Mouse (Mus musculus) heart, embryonic 16.5 days (tissue): ENCODE data around the gene Mroh3. TPM values are rescaled to one million over a fixed set of nuclear protein-coding genes. Genes with fewer than 3 reads are reported as not detected.

ENCODE experiments used
- ATAC-seq: fragments of 200-750 bp; cut with Nextera tagmentation; replicated peaks from 2 replicates; pipeline ENCODE4 v1.8.0; 2017; ENCODE audit warnings: moderate number of reproducible peaks; ENCODE audit not compliant: insufficient read depth, low FRiP score; ENCODE audit errors: extremely low read depth
- H3K27ac ChIP-seq: fragments of 300-500 bp; sonication (generic); 2 replicates; pipeline ENCODE4 v1.5.1; 2014; ENCODE audit warnings: mild to moderate bottlenecking, low read length, control low read depth, moderate library complexity
- H3K27me3 ChIP-seq: fragments of 300-500 bp; sonication (generic); 2 replicates; pipeline ENCODE4 v1.6.1; 2014; ENCODE audit warnings: low read length, mixed read lengths; ENCODE audit not compliant: control insufficient read depth, insufficient read depth
- H3K36me3 ChIP-seq: fragments of 300-500 bp; sonication (generic); 2 replicates; pipeline ENCODE4 v1.6.1; 2014; ENCODE audit not compliant: control insufficient read depth, insufficient read depth
- H3K4me1 ChIP-seq: fragments of 300-500 bp; sonication (generic); 2 replicates; pipeline ENCODE4 v1.6.1; 2014; ENCODE audit warnings: low read length, mixed read lengths; ENCODE audit not compliant: control insufficient read depth, insufficient read depth
- H3K4me2 ChIP-seq: fragments of 300-500 bp; sonication (generic); 2 replicates; pipeline ENCODE4 v1.6.1; 2014; ENCODE audit warnings: low read depth, mild to moderate bottlenecking, control low read depth, low read length
- H3K4me3 ChIP-seq: fragments of 300-500 bp; sonication (generic); 2 replicates; pipeline ENCODE4 v1.5.1; 2014; ENCODE audit warnings: mild to moderate bottlenecking, control low read depth, low read length
- H3K9ac ChIP-seq: fragments of 300-500 bp; sonication (generic); 2 replicates; pipeline ENCODE4 v1.6.1; 2014; ENCODE audit warnings: low read length, control low read depth
- H3K9me3 ChIP-seq: fragments of 300-500 bp; sonication (generic); replicated peaks from 2 replicates; pipeline ENCODE4 v1.6.1; 2016; ENCODE audit warnings: low read length; ENCODE audit not compliant: control insufficient read depth
- WGBS: fragments of 180-500 bp; shearing (Covaris S2); extraction: QIAGEN DNeasy Blood & Tissue Kit; methylation state at CpG from one replicate; pipeline ENCODE4 v1.1.7; 2014; 5-methylcytosine and 5-hydroxymethylcytosine counted together
- polyA plus RNA-seq: library from polyadenylated mRNA; unstranded; fragments of >200 nt; fragmentation: Nextera tagmentation; extraction: Ambion mirVana; gene quantifications from 2 replicates; pipeline ENCODE4 v1.2.1, GENCODE M21; 2015

Mroh3 gene
- polyA plus RNA-seq, 1 experiment from 2014 or later: not detected

- no peaks in the 10 kb centered on the region for H3K36me3 ChIP-seq
- H3K27ac ChIP-seq: no peak overlapping the region
- no peaks in the 10 kb centered on the region for H3K27me3 ChIP-seq
- no peaks in the 10 kb centered on the region; the same call in 1 of the 2 replicates for H3K4me1 ChIP-seq
- H3K9ac ChIP-seq: no peak overlapping the region
- WGBS: 91% methylated on average over 4 of the region's 4 CpGs
- H3K9me3 ChIP-seq: no peaks in the 10 kb centered on the region
- no peak overlapping the region for H3K4me2 ChIP-seq
- ATAC-seq: no peak
- no peak overlapping the region for H3K4me3 ChIP-seq
Measured at GRCm38 (mm10) chr1:136156951-136157350, 55.7 kb downstream of the Mroh3 start.

DNA sequence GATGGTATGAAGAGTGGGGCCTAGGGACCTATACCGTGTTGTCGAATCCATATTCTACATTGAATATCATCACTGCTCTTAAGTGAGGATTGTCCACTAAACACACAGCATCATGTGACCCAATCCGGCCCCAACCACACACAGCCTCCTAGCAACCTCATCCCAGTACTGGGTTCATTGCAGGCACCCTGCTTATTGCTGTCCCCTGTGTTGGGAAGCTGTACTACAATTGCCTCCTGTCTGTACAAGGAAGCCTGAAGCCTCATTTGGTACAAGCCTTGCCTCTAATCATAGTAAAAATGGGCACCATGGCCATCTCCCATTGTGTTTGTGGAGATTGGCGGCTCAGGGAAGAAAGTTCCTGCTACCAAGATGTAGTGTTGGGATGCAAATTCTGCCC lies 56.3 kb downstream of the Mroh3 start:
- no peak overlapping the region for H3K9ac ChIP-seq
- no peak overlapping the region for H3K4me3 ChIP-seq
- H3K4me1 ChIP-seq: no peaks in the 10 kb centered on the region; the same call in 1 of the 2 replicates
- H3K36me3 ChIP-seq: no peaks in the 10 kb centered on the region
- ATAC-seq: no peak
- H3K4me2 ChIP-seq: no peak overlapping the region
- H3K27ac ChIP-seq: no peak overlapping the region
- 96% methylated on average over 4 of the region's 4 CpGs for WGBS
- no peaks in the 10 kb centered on the region for H3K27me3 ChIP-seq
- no peaks in the 10 kb centered on the region for H3K9me3 ChIP-seq

DNA sequence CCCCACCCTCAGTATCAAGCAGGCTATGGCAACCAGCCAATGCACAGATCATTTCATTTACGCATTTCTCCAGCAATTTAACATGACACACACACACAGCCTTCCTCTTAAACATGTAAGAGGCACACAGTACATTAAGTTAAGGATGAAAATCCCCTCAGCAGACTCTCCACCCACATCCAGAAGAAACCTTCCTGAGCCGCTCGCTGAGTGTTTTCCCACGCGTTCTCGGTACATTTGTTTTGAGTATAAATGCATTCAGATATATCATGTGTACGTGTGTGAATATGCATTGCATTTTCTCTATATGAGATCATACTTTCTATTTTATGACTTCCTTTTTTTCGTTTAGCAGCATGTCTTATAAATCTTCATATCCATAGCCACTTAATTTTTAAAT lies 61.3 kb downstream of the Mroh3 start:
- Histone ChIP-seq H3K9me3 (no peaks in the 10 kb centered on the region), H3K27me3 (no peaks in the 10 kb centered on the region)

GRCm38 (mm10) chr1:136149702-136150101 lies 62.9 kb downstream of the Mroh3 start:
- Histone ChIP-seq H3K4me1 (no peaks in the 10 kb centered on the region), H3K27ac (no peak overlapping the region), H3K36me3 (no peaks in the 10 kb centered on the region), H3K4me3 (no peak overlapping the region), H3K4me2 (no peak overlapping the region), H3K9me3 (no peaks in the 10 kb centered on the region), H3K27me3 (no peaks in the 10 kb centered on the region), H3K9ac (no peak overlapping the region)
- WGBS: 89% methylated on average over 9 of the region's 9 CpGs
- ATAC-seq: no peak

More for the DNA sequence above, 61.3 kb downstream of the Mroh3 start:
- no peak overlapping the region for H3K27ac ChIP-seq
- no peak overlapping the region for H3K4me3 ChIP-seq
- WGBS: 72% methylated on average over 8 of the region's 8 CpGs
- no peaks in the 10 kb centered on the region for H3K36me3 ChIP-seq
- H3K4me1 ChIP-seq: no peaks in the 10 kb centered on the region
- H3K9ac ChIP-seq: no peak overlapping the region
- no peak for ATAC-seq
- no peak overlapping the region for H3K4me2 ChIP-seq

DNA sequence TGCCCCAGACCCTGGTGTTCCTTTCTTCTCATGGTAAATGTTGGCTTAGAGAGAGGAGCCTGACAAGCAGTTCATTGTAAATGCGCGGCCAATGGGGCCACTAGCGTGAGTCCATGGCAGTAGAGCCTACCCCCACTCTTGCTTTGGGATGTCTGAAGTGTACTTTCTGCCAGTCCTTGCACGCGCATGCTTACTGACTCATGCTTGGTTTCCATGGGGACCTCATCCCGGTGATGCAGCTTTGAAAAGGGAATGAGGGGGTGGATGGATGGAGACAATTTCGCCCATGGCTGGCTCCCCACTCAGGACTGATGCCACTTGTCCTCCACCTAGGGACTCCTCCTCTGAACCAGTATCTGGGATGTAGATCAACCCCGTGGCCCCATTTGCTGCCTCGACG lies 69.1 kb downstream of the Mroh3 start:
- peaks cover 24% of the 10 kb centered on the region for H3K4me1 ChIP-seq

DNA sequence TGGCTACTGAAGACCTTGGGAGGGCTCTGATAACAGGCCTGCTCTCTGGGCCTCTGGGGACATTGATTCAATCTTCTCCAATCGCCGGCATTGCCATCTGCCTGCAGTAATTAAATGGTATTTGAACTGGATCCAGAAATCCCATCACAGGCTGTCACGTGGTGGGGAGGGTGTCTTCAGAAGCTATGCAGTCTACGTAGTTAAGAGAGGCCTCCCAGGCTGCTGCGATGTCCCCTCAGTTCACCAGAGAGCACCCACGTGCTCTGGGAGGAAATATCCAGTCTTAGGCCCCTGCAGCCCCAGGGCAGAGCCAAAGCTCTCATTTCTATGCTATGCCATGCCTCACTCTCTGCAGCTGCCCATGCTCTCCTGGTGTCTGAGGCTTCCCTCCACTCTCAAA lies 70.3 kb downstream of the Mroh3 start:
- peaks cover 36% of the 10 kb centered on the region for H3K4me1 ChIP-seq
- no peaks in the 10 kb centered on the region for H3K9me3 ChIP-seq
- H3K27me3 ChIP-seq: no peaks in the 10 kb centered on the region
- no peak overlapping the region for H3K27ac ChIP-seq
- H3K4me3 ChIP-seq: no peak overlapping the region
- no peak for ATAC-seq
- H3K36me3 ChIP-seq: no peaks in the 10 kb centered on the region
- 27% methylated on average over 6 of the region's 6 CpGs for WGBS
- H3K4me2 ChIP-seq: no peak overlapping the region
- no peak overlapping the region for H3K9ac ChIP-seq

More for the DNA sequence above, 69.1 kb downstream of the Mroh3 start:
- Histone ChIP-seq H3K9me3 (no peaks in the 10 kb centered on the region), H3K4me3 (no peak overlapping the region), H3K4me2 (no peak overlapping the region), H3K27ac (no peak overlapping the region), H3K36me3 (no peaks in the 10 kb centered on the region), H3K9ac (no peak overlapping the region), H3K27me3 (no peaks in the 10 kb centered on the region)
- 91% methylated on average over 10 of the region's 10 CpGs for WGBS
- ATAC-seq: no peak

DNA sequence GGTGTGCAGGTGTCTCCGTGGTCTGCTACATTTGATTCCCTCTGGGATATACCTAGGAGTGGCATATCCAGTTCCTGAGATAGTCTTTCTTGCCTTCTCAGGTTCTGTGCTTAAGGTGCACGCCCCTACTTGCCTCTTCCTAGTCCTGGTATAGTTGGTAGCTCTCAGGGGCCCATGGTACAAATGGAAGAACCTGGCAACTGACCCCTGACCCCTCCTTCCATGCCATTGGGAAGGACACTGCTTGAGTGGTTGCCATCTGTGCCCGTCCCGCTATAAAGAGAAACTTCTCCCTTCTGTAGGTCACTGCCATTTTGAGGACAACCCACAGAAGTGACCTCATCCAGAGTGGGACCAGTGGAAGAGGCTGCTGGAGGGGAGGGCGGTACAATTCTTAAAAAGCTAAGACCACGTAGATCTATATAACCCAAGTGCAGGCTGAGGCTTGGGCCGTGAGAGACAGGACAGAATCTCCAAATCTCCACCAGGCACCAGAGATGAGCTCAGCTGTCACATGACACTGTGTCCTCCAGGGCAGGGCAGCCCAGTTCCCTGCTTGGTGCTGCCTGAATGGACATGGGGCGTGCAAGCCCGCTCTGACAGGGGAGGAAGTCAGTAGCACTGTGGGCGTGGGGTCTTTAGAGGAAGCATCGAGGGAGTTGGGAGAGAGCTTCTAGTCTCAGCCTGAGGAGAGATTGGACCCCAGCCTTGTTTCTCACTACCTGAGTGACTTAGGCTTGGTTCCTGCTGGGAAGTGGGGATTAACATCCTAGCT lies 71.3 kb downstream of the Mroh3 start:
- no peak overlapping the region for H3K9ac ChIP-seq
- H3K9me3 ChIP-seq: no peaks in the 10 kb centered on the region
- WGBS: 83% methylated on average over 11 of the region's 11 CpGs
- H3K36me3 ChIP-seq: no peaks in the 10 kb centered on the region
- H3K4me3 ChIP-seq: no peak overlapping the region
- no peak for ATAC-seq
- H3K4me2 ChIP-seq: no peak overlapping the region
- H3K27me3 ChIP-seq: no peaks in the 10 kb centered on the region
- H3K27ac ChIP-seq: no peak overlapping the region
- H3K4me1 ChIP-seq: peaks cover 46% of the 10 kb centered on the region

DNA sequence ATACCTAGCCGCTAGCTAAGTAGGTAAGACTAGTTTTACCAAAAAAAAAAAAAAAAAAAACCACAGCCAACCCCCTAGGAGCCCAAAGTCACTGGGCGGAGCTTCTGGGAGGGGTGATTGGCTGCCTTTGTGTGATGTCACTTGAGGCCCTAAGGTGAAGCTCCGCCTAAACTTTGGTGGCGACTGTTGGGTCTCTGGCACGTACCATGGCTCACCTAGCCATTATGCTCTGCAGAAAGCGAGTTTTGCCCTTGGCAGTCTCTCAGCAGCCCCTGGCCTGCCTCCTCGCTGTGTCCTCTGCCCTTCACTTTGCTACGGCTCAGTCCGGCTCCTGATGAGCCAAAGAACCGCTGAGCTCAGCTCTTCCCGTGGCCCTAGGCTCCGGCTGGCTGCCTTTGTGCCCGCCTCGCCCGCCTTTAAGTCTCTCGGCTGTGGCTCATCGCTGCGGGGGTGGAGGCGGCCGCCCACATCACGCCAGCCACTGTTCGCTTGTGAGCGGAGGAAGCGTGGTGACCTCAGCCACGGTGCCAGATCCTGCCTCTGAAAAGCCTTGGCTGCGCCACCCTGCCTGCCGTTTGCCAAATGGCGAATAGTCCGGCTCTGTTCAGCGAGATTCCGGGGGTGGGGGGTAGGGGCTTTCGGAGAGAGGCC lies 72.5 kb downstream of the Mroh3 start:
- no peaks in the 10 kb centered on the region for H3K9me3 ChIP-seq
- no peaks in the 10 kb centered on the region for H3K36me3 ChIP-seq
- H3K27me3 ChIP-seq: no peaks in the 10 kb centered on the region
- peak; percentile 64 for ATAC-seq
- WGBS: 1% methylated on average over 32 of the region's 32 CpGs
- peak overlapping the region; percentile 83 for H3K27ac ChIP-seq
- peak overlapping the region; percentile 83 for H3K9ac ChIP-seq
- H3K4me2 ChIP-seq: peak overlapping the region; percentile 94
- H3K4me1 ChIP-seq: peaks cover 51% of the 10 kb centered on the region
- peak overlapping the region; percentile 67 for H3K4me3 ChIP-seq

DNA sequence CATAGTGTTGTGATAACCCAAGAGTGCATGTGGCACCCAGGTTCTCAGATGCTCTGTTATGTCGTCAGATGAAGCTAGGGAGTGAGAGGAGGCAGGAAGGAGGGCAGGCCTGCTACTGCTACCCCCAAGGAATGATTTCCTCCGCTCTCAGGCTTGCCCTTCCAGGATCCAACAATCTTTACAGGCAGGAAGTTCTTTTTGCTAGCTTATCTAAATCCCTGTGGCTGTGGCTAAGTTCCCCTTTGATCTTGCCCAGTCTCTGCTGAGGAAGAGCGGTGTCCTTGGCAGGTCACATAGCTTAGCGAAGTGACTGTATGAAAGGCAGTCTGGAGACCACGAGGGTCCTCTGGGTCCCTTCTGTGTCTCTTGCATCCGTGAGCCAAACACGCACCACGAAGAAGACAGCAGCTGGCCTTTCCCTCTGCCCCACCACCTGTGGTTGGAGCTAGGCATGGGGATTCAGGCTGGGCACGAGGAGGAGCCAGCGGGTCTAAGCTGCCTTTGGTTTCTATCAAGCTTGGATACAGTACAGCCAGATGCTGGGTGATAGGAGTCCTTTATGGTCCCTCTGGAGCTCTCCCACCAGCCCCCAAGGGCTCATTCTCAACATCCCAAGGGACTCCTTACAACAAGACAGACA lies 74.3 kb downstream of the Mroh3 start:
- Histone ChIP-seq H3K4me3 (no peak overlapping the region), H3K9ac (no peak overlapping the region), H3K9me3 (no peaks in the 10 kb centered on the region), H3K27ac (0 out of 2 replicates have a peak overlapping the region, but pooled peaks have one; percentile 21), H3K27me3 (no peaks in the 10 kb centered on the region), H3K4me1 (peaks cover 62% of the 10 kb centered on the region), H3K4me2 (0 out of 2 replicates have a peak overlapping the region, but pooled peaks have one; percentile 11), H3K36me3 (no peaks in the 10 kb centered on the region)
- WGBS: 25% methylated on average over 10 of the region's 10 CpGs
- no peak; the same call in 1 of the 2 replicates for ATAC-seq
